Mouse (Mus musculus) urinary bladder, postnatal 0 days (tissue): ENCODE results near the gene Rnase11. TPM values are rescaled to one million over a fixed set of nuclear protein-coding genes. Genes with fewer than 3 reads are reported as not detected.

Experiments
- polyA plus RNA-seq: library from polyadenylated mRNA; unstranded; fragments of >200 nt; fragmentation: Nextera tagmentation; extraction: Ambion mirVana; gene quantifications from 2 replicates; pipeline ENCODE4 v1.2.1, GENCODE M21; 2015

Rnase11 gene
- polyA plus RNA-seq = not detected in 2 replicates

GRCm38 (mm10) chr14:51050063-51050462, at the start of gene Rnase11:
Gene Rnase11 (minus strand): TSS chr14:51050163.

DNA sequence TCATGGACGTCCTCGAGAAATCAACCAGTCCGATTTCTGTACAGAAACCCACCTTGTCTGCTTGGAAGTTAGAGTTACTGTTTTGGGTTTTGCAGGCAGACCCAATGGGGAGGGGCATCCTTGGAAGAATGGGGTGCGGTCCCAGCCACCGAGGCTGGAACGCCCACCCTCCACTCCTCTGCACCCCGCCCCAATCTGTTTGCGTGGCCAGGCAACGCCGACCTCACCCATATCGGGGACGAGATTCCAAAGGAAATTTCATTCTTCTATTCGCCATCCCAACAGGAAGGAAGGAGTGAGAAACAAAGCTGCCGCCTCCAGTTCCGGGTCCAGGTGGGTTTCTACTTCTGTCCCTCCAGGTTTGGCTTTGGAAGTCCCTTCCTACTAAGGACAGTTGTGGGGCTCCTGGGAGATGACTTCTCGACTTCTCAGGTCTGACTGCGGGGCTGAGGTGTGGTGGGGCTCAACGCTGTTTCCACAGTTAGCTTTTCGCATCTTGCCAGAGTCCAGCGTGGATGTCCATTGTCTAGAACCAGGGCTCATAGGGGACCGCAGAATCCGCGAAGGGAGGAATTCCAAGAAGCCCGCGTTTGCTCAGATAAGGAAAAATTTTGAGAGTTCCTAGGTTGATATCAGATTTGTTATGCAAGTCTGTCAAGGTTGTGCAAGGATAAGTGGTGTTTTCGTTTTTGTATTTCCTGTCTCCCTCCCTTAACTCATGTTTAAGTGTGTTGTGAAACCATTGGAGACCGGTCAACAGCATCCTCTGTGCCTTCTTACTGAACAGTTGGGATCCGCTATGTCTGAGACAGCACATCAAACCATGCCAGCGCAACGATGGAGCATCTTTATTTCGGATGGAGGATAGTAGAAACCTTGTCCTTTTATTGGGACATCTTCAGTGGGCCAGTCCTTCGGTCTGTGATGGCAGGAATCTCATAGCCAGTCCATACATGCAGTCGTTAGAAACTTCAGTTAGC, 41.2 kb upstream of the Rnase11 start, which contains the start of the genes Rnase4 and Ang:
Gene Rnase4, plus strand, starts transcription at position 157 of the 980 bp plus-strand sequence.
Gene Ang, plus strand, starts transcription at position 230 of the 980 bp plus-strand sequence.

DNA sequence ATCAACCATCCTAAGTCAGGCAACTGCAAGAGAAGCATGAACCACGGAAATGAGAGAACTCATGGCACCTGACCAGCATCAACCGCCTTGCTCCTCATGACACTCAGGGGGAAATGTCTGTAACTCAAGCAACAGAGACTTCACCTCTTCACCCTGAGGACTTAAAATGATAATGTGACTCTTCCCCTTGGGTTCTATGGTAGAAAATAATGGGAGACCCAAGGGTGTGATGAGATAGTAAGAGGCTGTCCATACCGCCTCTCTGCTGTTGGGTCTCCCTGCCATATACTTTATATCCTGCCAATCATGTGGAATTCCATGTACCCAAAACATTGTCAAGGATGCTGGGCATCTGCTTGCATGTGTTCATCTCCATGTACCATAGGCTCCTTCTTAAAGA, 24.4 kb upstream of the Rnase11 start, which contains the start of gene Olfr750:
Gene Olfr750, minus strand, starts transcription at position 101 of the 400 bp plus-strand sequence.

GRCm38 (mm10) chr14:51057401-51057831, 7.5 kb upstream of the Rnase11 start, which contains the start of gene Rnase12:
Gene Rnase12 (minus strand): TSS chr14:51057661.

DNA sequence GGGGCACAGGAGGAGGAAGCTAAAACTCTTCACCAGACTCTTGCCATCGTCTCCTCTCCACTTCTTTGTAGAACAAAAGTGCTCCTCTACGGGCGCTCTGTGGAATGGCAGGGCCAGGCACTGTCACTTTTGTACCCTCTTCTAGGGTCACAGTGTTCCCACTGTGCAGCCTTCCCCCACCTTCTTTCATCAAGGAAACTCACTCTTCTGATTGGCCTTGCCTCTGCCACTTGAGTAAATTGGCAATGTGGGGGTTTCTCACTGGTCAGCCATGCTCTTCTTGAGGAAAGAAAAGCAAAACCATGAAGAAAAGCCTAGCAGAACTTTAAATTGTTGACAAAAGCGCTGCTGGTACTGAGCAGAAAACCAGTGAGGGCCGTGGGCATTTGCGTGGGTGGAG, 8.2 kb downstream of the Rnase11 start, which contains the start of gene Rnase9:
Gene Rnase9, minus strand, starts transcription at position 101 of the 400 bp plus-strand sequence.

DNA sequence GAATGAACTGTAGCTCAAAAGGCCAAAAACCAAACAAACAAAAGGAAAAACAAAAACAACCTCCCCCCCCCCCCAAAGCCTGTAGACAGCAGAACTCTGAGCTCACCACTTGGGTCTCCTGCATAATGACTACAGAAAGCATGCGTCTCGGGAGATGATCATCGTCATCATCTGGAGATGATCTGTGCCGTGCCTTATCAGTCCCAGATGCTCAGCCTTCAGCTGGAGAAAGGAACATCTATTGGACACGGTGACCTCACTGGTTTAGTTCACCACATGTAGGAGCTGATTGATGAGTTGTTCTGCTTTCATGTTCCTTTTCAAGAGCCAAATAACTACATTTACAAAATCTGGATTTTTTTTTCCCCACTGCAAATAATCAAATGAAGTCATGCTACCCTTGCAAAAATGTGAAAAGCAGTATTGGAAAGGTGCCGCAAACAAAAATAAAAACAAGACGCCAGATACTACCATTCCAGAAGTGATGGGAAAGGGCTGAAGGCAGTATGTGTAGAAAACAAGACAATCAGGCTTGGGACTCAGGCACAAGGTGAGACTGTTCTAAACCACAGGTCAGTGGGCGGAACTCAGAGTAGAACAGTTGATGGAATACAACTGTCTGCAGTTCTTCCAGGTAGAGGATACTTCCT, 42.7 kb downstream of the Rnase11 start, which contains the start of gene Rnase10:
Gene Rnase10, plus strand, starts transcription at position 600 of the 650 bp plus-strand sequence.

Other genes starting within 250 kb of the Rnase11 start
- gene Ccnb1ip1, start 242.4 kb downstream of the Rnase11 start, polyA plus RNA-seq = not detected in 2 replicates
- gene Parp2, start 242.3 kb downstream of the Rnase11 start, polyA plus RNA-seq = 26.6 and 27.3 TPM in 2 replicates
- 6.8 and 7.5 TPM in 2 replicates for gene Tep1, start 179.6 kb downstream of the Rnase11 start, polyA plus RNA-seq
- gene Klhl33, start 152.7 kb downstream of the Rnase11 start, polyA plus RNA-seq = 0.31 and 0.64 TPM in 2 replicates
- 78.2 and 87.5 TPM in 2 replicates for gene Osgep, start 125.3 kb downstream of the Rnase11 start, polyA plus RNA-seq
- gene Apex1, start 125.2 kb downstream of the Rnase11 start, polyA plus RNA-seq = 91.5 and 98.7 TPM in 2 replicates
- 32.4 and 42.5 TPM in 2 replicates for gene Pip4p1, start 119.3 kb downstream of the Rnase11 start, polyA plus RNA-seq
- 46.9 and 49.2 TPM in 2 replicates for gene Pnp, start 119.1 kb downstream of the Rnase11 start, polyA plus RNA-seq
- gene Gm49342, start 105.6 kb downstream of the Rnase11 start, polyA plus RNA-seq = not detected in 2 replicates
- 0.75 and 1.3 TPM in 2 replicates for gene Pnp2, start 94.2 kb downstream of the Rnase11 start, polyA plus RNA-seq
- gene Rnase10, start 42.4 kb downstream of the Rnase11 start, polyA plus RNA-seq = 0.21 TPM in 1 of 2 replicates, not detected in the other
- gene Rnase9, start 8.3 kb downstream of the Rnase11 start, polyA plus RNA-seq = not detected in 2 replicates
- 0.19 and 0.34 TPM in 2 replicates for gene Rnase12, start 7.5 kb upstream of the Rnase11 start, polyA plus RNA-seq
- gene Olfr750, start 24.3 kb upstream of the Rnase11 start, polyA plus RNA-seq = not detected in 2 replicates
- 97.5 and 101 TPM in 2 replicates for gene Rnase4, start 40.9 kb upstream of the Rnase11 start, polyA plus RNA-seq
- 12.3 and 13.3 TPM in 2 replicates for gene Ang, start 41.0 kb upstream of the Rnase11 start, polyA plus RNA-seq
- not detected in 2 replicates for gene Eddm3b, start 64.3 kb upstream of the Rnase11 start, polyA plus RNA-seq
- gene Rnase6, start 73.7 kb upstream of the Rnase11 start, polyA plus RNA-seq = 0.46 and 1.8 TPM in 2 replicates
- gene Rnase1, start 96.6 kb upstream of the Rnase11 start, polyA plus RNA-seq = not detected in 2 replicates
- gene Rnase2b, start 112.1 kb upstream of the Rnase11 start, polyA plus RNA-seq = not detected in 2 replicates
- gene Ang2, start 149.0 kb upstream of the Rnase11 start, polyA plus RNA-seq = not detected in 2 replicates
- not detected in 2 replicates for gene Ear14, start 153.2 kb upstream of the Rnase11 start, polyA plus RNA-seq
- gene Rnase2a, start 205.9 kb upstream of the Rnase11 start, polyA plus RNA-seq = not detected in 2 replicates